Mouse (Mus musculus): Measurements from ENCODE around the gene Abcb5. TPM values are rescaled to one million over a fixed set of nuclear protein-coding genes. Genes with fewer than 3 reads are reported as not detected.
A peak's percentile ranks its signal among the peaks of the same experiment; 100 is the strongest.

Gene Abcb5
- total RNA-seq, 2 experiments from 2014 or later: not detected

DNA sequence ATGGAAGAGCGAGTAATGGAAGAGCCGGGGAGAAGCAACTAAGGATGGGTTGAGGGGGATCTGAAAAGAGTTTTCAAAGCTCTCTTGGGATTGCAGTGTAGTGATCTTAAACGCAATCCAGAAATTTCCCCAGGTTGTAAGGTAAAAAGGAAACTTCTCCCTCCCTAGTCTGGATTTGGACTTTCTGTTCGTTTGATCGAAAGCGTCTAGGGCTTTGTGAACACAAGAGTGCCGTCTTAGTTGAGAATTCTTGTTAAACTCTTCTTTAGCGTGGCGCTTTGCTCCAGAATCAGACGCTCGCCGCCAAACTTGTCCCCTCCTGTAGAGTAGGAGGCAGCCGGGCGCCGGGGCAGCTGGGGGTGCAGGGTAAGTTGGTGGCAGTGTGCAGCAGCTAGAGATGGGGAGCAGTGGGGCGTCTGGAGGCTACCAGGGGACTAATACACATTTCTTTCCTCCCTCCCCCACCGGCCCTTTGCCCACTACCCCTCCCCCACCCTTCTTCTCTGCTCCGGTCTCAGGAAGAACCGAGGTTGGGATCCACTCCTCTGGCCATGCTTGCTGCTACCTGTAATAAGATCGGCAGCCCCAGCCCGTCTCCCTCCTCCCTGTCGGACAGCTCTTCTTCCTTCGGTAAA lies 118.2 kb downstream of the Abcb5 start:
- DNase-seq: no peak

DNA sequence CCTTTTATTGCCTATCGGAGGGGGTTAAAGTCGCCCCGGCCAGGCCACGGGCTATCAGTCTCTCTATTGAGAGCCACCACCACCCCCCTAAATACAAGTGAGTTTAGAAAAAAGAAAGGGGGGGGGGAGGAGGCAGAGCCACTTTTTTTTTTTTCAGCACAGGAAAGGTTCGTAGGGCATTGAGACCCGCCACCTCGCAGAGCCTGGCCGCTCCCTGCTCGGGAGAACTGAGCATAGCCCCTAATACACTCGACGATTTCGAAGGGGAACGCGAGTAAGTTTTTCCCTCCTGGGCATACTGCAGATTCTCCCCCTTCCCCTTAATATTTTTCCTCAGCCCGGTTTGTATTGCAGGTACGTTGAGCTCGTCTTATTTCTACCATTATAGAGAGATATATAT lies 118.8 kb downstream of the Abcb5 start:
- no peak for DNase-seq

GRCm38 (mm10) chr12:118846649-118847321 lies 119.4 kb downstream of the Abcb5 start:
- DNase-seq: peak; percentile 57 to 61

DNA sequence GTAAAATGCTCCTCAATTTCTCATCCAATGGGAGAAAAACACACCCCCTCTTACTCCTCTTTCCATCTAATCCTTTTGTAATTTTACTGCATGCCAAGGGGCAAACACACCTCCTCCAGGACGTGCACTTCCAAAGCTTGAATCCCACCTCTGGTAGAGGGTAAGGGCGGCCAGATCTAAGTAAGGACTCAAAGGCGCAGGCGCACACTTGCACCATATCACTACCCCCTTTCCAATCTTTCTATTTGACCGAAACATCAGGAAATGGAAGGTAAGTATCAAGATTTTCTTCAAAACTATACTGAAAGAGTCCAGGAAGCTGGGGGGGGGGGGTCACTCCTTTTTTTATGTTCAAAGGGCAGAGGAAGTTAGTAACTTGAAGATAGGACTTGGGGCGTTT lies 120.0 kb downstream of the Abcb5 start, which contains the start of gene Sp8:
TSS of gene Sp8 (plus strand) at position 109 of the 400 bp plus-strand sequence.
- no peak for DNase-seq

- no peak for DNase-seq
These were observed 120.9 kb downstream of the Abcb5 start for GRCm38 (mm10) chr12:118845351-118845750.

DNA sequence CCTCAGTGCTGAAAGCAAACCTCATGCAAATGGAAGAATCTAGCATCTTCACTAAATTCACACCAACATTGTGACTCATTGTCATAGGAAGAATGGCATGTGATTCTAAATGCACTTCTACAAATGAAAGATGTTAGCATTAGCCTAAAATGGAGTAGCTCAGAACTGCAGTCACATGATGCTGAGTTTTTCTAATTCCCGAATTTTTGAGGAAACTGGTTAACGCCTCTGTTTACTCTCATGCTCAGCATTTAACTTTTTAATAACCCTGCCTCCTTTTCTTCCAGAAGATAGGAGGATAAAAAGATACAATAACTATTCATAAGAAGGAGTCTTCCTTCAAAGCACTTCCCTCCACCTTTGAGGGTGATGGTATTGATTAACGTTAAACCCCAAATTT lies 121.4 kb downstream of the Abcb5 start:
- no peak for DNase-seq

GRCm38 (mm10) chr12:118844111-118844510 lies 122.1 kb downstream of the Abcb5 start:
- DNase-seq: no peak

GRCm38 (mm10) chr12:118842671-118843411 lies 123.4 kb downstream of the Abcb5 start:
- no peak for DNase-seq

- no peak for DNase-seq
These were observed 124.2 kb downstream of the Abcb5 start for GRCm38 (mm10) chr12:118841971-118842550.

- no peak for DNase-seq
These were observed 124.8 kb downstream of the Abcb5 start for GRCm38 (mm10) chr12:118841381-118841922.

DNA sequence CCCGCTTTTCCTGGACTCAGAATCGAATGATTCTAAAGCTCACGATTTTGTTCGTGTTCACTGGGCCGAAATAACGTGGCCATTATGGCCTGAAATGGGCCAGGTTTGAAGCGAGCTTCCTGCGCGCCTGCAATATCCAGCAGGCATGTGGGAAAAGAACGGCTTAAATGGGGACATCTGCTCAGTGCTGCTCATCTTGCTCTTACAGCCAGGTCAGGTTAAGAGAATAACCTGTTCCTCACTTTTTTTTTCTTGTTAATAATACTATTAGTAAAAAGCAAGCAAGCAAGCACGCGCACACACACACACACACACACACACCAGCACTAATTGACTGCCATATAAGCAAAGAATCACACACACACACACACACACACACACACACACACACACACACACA lies 125.4 kb downstream of the Abcb5 start:
- no peak for DNase-seq

- no peak for DNase-seq
These were observed 125.9 kb downstream of the Abcb5 start for GRCm38 (mm10) chr12:118840301-118840700.

DNA sequence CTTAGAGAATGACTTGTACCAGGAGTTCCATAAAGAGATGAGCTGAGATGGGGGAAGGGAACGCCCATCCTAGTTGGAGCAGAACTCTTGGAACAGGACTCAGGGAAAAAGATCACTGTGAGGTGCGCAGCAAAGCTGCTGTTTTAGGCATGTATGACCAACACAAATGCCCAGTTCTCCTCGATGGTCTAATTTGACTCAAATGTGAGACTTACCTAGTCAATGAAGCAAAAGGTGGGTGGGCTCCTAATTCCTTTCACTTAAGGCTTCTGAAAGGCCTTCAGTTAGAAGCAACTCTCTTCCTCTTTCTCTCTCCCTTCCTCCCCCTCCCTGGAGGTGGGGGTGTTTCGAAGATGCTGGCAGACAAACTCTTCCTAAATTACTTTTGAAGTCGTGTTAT lies 126.8 kb downstream of the Abcb5 start:
- DNase-seq: no peak

GRCm38 (mm10) chr12:118838260-118838659 lies 128.0 kb downstream of the Abcb5 start:
- DNase-seq: no peak

- DNase-seq: no peak
These were observed 128.9 kb downstream of the Abcb5 start for GRCm38 (mm10) chr12:118837361-118837760.

GRCm38 (mm10) chr12:118836411-118837341 lies 129.5 kb downstream of the Abcb5 start:
- peak; percentile 39 to 71 for DNase-seq

DNA sequence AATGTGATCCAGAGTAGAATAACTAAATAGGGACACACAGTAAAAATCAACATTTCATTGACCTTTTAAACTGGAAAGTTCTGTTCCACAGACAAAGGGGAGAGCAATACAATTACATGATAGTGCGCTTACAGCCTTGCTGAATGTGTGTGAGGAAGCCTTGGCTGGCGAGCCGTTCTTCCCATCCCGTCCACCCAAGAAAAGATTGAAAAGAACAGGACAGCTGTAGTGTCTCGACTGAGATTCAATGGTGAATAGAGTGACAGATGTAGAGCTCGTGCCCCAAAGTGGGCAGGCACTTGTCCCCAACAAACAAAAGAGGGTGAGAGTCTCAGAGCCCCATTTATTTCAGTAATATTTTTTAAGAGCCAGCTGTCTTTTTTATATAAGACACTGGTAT lies 136.3 kb downstream of the Abcb5 start:
- DNase-seq: no peak
